Mouse (Mus musculus) fibroblast of lung, adult 2 months (primary cell): ENCODE data around the gene Nt5c2.

Experiments
- DNase-seq: peaks from one replicate; pipeline ENCODE4 v3.0.0-alpha.2; 2011; ENCODE audit warnings: low read depth

The Nt5c2 gene

GRCm38 (mm10) chr19:46966330-46966729 lies 48.6 kb downstream of the Nt5c2 start:
- DNase-seq, result no peak

GRCm38 (mm10) chr19:46965496-46965895 lies 49.5 kb downstream of the Nt5c2 start:
- no peak for DNase-seq

GRCm38 (mm10) chr19:46964353-46964752 lies 50.6 kb downstream of the Nt5c2 start:
- no peak for DNase-seq

- no peak for DNase-seq
These were observed 51.5 kb downstream of the Nt5c2 start for GRCm38 (mm10) chr19:46963440-46963839.

- no peak for DNase-seq
These were observed 52.1 kb downstream of the Nt5c2 start for GRCm38 (mm10) chr19:46962841-46963240.

- no peak for DNase-seq
These were observed 52.7 kb downstream of the Nt5c2 start for GRCm38 (mm10) chr19:46962171-46962772.

GRCm38 (mm10) chr19:46961652-46962051 lies 53.3 kb downstream of the Nt5c2 start:
- no peak for DNase-seq

GRCm38 (mm10) chr19:46961047-46961651 lies 53.8 kb downstream of the Nt5c2 start:
- no peak for DNase-seq

- no peak for DNase-seq
These were observed 54.6 kb downstream of the Nt5c2 start for GRCm38 (mm10) chr19:46960101-46961046.

- DNase-seq, result no peak
These were observed 55.4 kb downstream of the Nt5c2 start for GRCm38 (mm10) chr19:46959536-46959935.

- no peak for DNase-seq
These were observed 56.4 kb downstream of the Nt5c2 start for GRCm38 (mm10) chr19:46958566-46958965.

GRCm38 (mm10) chr19:46957971-46958370 lies 57.0 kb downstream of the Nt5c2 start:
- DNase-seq, result no peak

GRCm38 (mm10) chr19:46957001-46957400 lies 58.0 kb downstream of the Nt5c2 start:
- no peak for DNase-seq

- no peak for DNase-seq
These were observed 58.5 kb downstream of the Nt5c2 start for GRCm38 (mm10) chr19:46956410-46956809.

- DNase-seq, result no peak
These were observed 59.3 kb downstream of the Nt5c2 start for GRCm38 (mm10) chr19:46955630-46956029.

GRCm38 (mm10) chr19:46953536-46953935 lies 61.4 kb downstream of the Nt5c2 start:
- DNase-seq, result no peak

GRCm38 (mm10) chr19:46952986-46953385 lies 62.0 kb downstream of the Nt5c2 start:
- no peak for DNase-seq

- no peak for DNase-seq
These were observed 70.6 kb downstream of the Nt5c2 start for GRCm38 (mm10) chr19:46944341-46944740.

- no peak for DNase-seq
These were observed 77.8 kb downstream of the Nt5c2 start for GRCm38 (mm10) chr19:46937173-46937572.

- peak; percentile 30 for DNase-seq
These were observed 80.9 kb downstream of the Nt5c2 start for GRCm38 (mm10) chr19:46934025-46934424.

GRCm38 (mm10) chr19:46932608-46933007 lies 82.3 kb downstream of the Nt5c2 start:
- DNase-seq, result no peak

GRCm38 (mm10) chr19:46930026-46930425 lies 84.9 kb downstream of the Nt5c2 start:
- no peak for DNase-seq

- DNase-seq, result peak; percentile 71
These were observed 85.8 kb downstream of the Nt5c2 start for GRCm38 (mm10) chr19:46929044-46929587.
